Mouse (Mus musculus) heart, embryonic 13.5 days (tissue): ENCODE results near the gene 9230112D13Rik. TPM values are rescaled to one million over a fixed set of nuclear protein-coding genes. Genes with fewer than 3 reads are reported as not detected.
A peak's percentile ranks its signal among the peaks of the same experiment; 100 is the strongest.

Experiments used
- ATAC-seq: fragments of 200-750 bp; cut with Nextera tagmentation; 2 replicates; pipeline ENCODE4 v1.8.0; 2017; ENCODE audit warnings: moderate TSS enrichment; ENCODE audit not compliant: insufficient number of reproducible peaks, low FRiP score, low TSS enrichment; ENCODE audit errors: extremely low read depth
- H3K27ac ChIP-seq: fragments of 300-500 bp; sonication (generic); replicated peaks from 2 replicates; pipeline ENCODE4 v1.5.1; 2015; ENCODE audit warnings: moderate library complexity, mild to moderate bottlenecking, inconsistent platforms
- H3K27me3 ChIP-seq: fragments of 300-500 bp; sonication (generic); replicated peaks from 2 replicates; pipeline ENCODE4 v1.6.1; 2015; ENCODE audit warnings: mild to moderate bottlenecking, inconsistent platforms
- H3K36me3 ChIP-seq: fragments of 300-500 bp; sonication (generic); 2 replicates; pipeline ENCODE4 v1.6.1; 2015; ENCODE audit warnings: mild to moderate bottlenecking, inconsistent platforms
- H3K4me1 ChIP-seq: fragments of 300-500 bp; sonication (generic); 2 replicates; pipeline ENCODE4 v1.6.1; 2015; ENCODE audit warnings: inconsistent platforms
- H3K4me2 ChIP-seq: fragments of 300-500 bp; sonication (generic); 2 replicates; pipeline ENCODE4 v1.6.1; 2015; ENCODE audit warnings: inconsistent platforms, mild to moderate bottlenecking, moderate library complexity
- H3K4me3 ChIP-seq: fragments of 300-500 bp; sonication (generic); 2 replicates; pipeline ENCODE4 v1.5.1; 2015; ENCODE audit warnings: moderate library complexity, mild to moderate bottlenecking, inconsistent platforms
- H3K9ac ChIP-seq: fragments of 300-500 bp; sonication (generic); 2 replicates; pipeline ENCODE4 v1.6.1; 2015; ENCODE audit warnings: inconsistent platforms, mild to moderate bottlenecking, moderate library complexity
- H3K9me3 ChIP-seq: fragments of 300-500 bp; sonication (generic); 2 replicates; pipeline ENCODE4 v1.6.1; 2016; ENCODE audit warnings: inconsistent platforms
- WGBS: fragments of 180-500 bp; shearing (Covaris S2); methylation state at CpG from one replicate; pipeline ENCODE4 v1.1.7; 2015; ENCODE audit warnings: mixed read lengths; 5-methylcytosine and 5-hydroxymethylcytosine counted together
- polyA plus RNA-seq: library from polyadenylated mRNA; unstranded; fragments of >200 nt; fragmentation: Nextera tagmentation; extraction: Ambion mirVana; gene quantifications from 2 replicates; pipeline ENCODE4 v1.2.1, GENCODE M21; 2015

9230112D13Rik gene
- polyA plus RNA-seq, 1 experiment from 2014 or later, result not detected

- Histone ChIP-seq H3K4me3 (no peak overlapping the region), H3K27ac (no peak overlapping the region), H3K27me3 (peaks cover 6% of the 10 kb centered on the region; the same call in 1 of the 2 replicates), H3K9ac (no peak overlapping the region), H3K4me1 (peaks cover 37% of the 10 kb centered on the region), H3K9me3 (no peaks in the 10 kb centered on the region), H3K36me3 (no peaks in the 10 kb centered on the region), H3K4me2 (no peak overlapping the region)
- WGBS, result 54% methylated on average over 11 of the region's 11 CpGs
- ATAC-seq, result no peak
Observed at GRCm38 (mm10) chr14:34511901-34512300, 10.7 kb downstream of the 9230112D13Rik start.

GRCm38 (mm10) chr14:34508842-34509439 is 13.7 kb downstream of the 9230112D13Rik start:
- peaks cover 19% of the 10 kb centered on the region for H3K27me3 ChIP-seq
- no peaks in the 10 kb centered on the region for H3K36me3 ChIP-seq
- H3K9ac ChIP-seq, result peak overlapping the region; percentile 37; the same call in 1 of the 2 replicates
- peaks cover 54% of the 10 kb centered on the region for H3K4me1 ChIP-seq
- no peak for ATAC-seq
- 25% methylated on average over 7 of the region's 7 CpGs for WGBS
- H3K4me2 ChIP-seq, result peak overlapping the region; percentile 20; the same call in 1 of the 2 replicates
- H3K27ac ChIP-seq, result 0 out of 2 replicates have a peak overlapping the region, but pooled peaks have one; percentile 10
- H3K4me3 ChIP-seq, result no peak overlapping the region
- no peaks in the 10 kb centered on the region for H3K9me3 ChIP-seq

DNA sequence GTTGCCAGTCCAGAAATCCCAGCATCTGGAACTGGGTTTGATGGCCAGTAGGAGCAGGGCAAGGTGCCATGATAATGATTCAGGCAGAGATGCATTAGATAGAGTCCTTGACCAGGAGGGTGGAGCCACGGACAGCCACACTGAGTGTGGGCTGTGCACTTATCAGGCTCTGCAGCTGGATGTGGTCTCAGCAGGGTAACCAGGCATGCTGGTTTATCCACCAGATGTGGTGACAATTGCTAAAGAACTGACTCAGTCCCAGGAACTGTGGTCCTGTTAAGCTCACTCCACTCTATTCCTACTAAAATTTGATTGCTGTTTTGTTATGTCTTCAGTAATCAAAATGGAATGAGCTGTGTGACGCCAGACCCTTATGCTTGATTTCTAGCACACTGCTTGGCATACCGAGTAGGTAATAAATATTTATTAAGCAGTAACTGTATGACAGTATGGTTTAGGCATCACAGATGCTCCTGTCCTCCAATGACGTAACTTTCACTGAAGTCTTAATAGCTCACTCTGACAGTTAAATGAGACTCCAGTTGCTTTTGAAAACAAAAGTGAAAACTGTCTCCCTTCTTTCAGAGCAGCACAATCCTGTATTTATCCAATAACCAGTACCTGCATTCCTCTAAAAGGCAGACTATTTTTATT is 14.3 kb downstream of the 9230112D13Rik start:
- no peak overlapping the region for H3K4me3 ChIP-seq
- 55% methylated on average over 4 of the region's 4 CpGs for whole genome bisulfite sequencing
- H3K9ac ChIP-seq, result peak overlapping the region; percentile 47; the same call in 1 of the 2 replicates
- H3K4me2 ChIP-seq, result peak overlapping the region; percentile 20; the same call in 1 of the 2 replicates
- ATAC-seq, result no peak
- no peaks in the 10 kb centered on the region for H3K36me3 ChIP-seq
- H3K9me3 ChIP-seq, result no peaks in the 10 kb centered on the region
- peaks cover 60% of the 10 kb centered on the region for H3K4me1 ChIP-seq
- 0 out of 2 replicates have a peak overlapping the region, but pooled peaks have one; percentile 10 for H3K27ac ChIP-seq
- peaks cover 17% of the 10 kb centered on the region for H3K27me3 ChIP-seq

- ATAC-seq, result no peak
- Histone ChIP-seq H3K4me3 (no peak overlapping the region), H3K9me3 (no peaks in the 10 kb centered on the region), H3K36me3 (no peaks in the 10 kb centered on the region), H3K4me1 (peaks cover 59% of the 10 kb centered on the region), H3K9ac (0 out of 2 replicates have a peak overlapping the region, but pooled peaks have one; percentile 0), H3K27ac (peak overlapping the region; percentile 53), H3K4me2 (no peak overlapping the region), H3K27me3 (peaks cover 13% of the 10 kb centered on the region)
- WGBS, result 31% methylated on average over 7 of the region's 7 CpGs
Observed at GRCm38 (mm10) chr14:34505309-34505708, 17.3 kb downstream of the 9230112D13Rik start.

DNA sequence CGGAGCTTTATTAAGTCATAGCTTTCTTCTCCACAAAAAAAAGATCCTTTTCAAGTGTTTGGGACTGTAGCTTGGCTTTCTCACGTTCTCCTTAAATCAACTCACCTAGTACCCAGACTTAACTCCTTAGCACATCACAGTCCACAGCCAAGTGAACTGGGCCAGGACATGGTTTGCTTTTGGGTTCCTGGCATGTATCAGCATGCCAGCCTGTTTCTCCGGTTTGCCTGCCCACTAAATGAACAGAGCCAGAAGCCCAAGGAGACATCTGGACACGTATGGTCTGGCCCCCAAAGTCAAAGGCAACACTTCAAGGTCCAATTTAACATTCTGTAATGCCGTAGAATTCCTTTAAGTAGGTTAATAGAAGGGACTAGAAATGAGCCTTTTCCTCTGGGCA is 18.2 kb downstream of the 9230112D13Rik start:
- ATAC-seq, result no peak
- 87% methylated on average over 5 of the region's 5 CpGs for WGBS
- no peaks in the 10 kb centered on the region for H3K9me3 ChIP-seq
- H3K4me1 ChIP-seq, result peaks cover 66% of the 10 kb centered on the region
- H3K36me3 ChIP-seq, result no peaks in the 10 kb centered on the region
- no peak overlapping the region for H3K4me2 ChIP-seq
- H3K27me3 ChIP-seq, result peaks cover 13% of the 10 kb centered on the region
- no peak overlapping the region for H3K4me3 ChIP-seq
- no peak overlapping the region for H3K9ac ChIP-seq
- H3K27ac ChIP-seq, result no peak overlapping the region; the same call in 1 of the 2 replicates

DNA sequence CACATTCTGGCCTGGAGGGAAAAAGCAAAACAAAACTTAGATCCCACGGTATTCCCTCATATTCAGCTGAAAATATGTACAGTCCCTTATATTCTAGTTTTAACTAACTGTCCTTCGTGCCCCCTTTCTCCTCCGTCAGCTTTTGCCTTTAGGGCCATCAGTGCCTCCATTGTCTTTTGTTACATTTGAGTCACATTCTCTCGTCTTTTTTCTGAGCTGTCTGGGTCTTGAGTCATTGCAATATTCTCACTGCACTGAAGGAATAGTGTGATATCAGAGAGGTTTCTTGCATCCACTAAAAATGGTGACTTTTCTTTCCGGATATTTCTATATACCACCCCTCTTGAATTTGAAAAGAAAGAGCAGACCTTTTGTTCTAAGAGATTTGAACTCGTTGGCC is 18.8 kb downstream of the 9230112D13Rik start:
- Histone ChIP-seq H3K27me3 (peaks cover 13% of the 10 kb centered on the region), H3K27ac (peak overlapping the region; percentile 99), H3K36me3 (no peaks in the 10 kb centered on the region), H3K4me3 (peak overlapping the region; percentile 74; the same call in 1 of the 2 replicates), H3K4me2 (peak overlapping the region; percentile 78), H3K9ac (no peak overlapping the region; the same call in 1 of the 2 replicates), H3K4me1 (peaks cover 66% of the 10 kb centered on the region), H3K9me3 (no peaks in the 10 kb centered on the region)
- WGBS, result 68% methylated on average over 6 of the region's 6 CpGs
- ATAC-seq, result no peak

DNA sequence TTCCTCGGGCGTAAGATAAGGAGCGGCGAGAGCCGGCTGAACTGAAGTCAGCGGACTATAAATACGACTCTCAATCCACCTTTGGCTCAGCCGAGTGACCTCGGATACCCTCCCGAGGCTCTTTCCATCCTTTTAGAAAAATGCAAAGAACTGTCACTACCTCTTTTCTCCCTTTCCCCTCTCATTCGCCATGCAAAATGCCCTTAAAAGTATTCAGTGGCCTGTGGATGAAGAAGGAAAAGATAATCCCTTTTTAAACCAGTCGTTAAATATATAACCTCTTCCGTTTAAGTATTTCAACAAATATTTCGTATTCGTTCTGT is 19.3 kb downstream of the 9230112D13Rik start, which contains the start of gene Bmpr1a:
Bmpr1a (minus strand) TSS at position 17 of the 323 bp plus-strand sequence.
- H3K4me1 ChIP-seq, result peaks cover 66% of the 10 kb centered on the region
- ATAC-seq, result peak; percentile 59; the same call in 1 of the 2 replicates
- 10% methylated on average over 15 of the region's 15 CpGs for WGBS
- H3K27me3 ChIP-seq, result peaks cover 13% of the 10 kb centered on the region
- peak within 1 kb of the TSS; percentile 78 for H3K4me2 ChIP-seq
- peak within 1 kb of the TSS; percentile 74 for H3K4me3 ChIP-seq
- peak within 1 kb of the TSS; percentile 99 for H3K27ac ChIP-seq
- peak within 1 kb of the TSS; percentile 96 for H3K9ac ChIP-seq
- H3K36me3 ChIP-seq, result no peaks in the 10 kb centered on the region
- H3K9me3 ChIP-seq, result no peaks in the 10 kb centered on the region

- Histone ChIP-seq H3K9me3 (no peaks in the 10 kb centered on the region), H3K27me3 (peaks cover 13% of the 10 kb centered on the region), H3K27ac (peak overlapping the region; percentile 99), H3K4me1 (peaks cover 67% of the 10 kb centered on the region), H3K36me3 (no peaks in the 10 kb centered on the region), H3K4me2 (peak overlapping the region; percentile 78), H3K4me3 (peak overlapping the region; percentile 74), H3K9ac (peak overlapping the region; percentile 96)
- under 1% methylated on average over 86 of the region's 115 CpGs for WGBS
- ATAC-seq, result peak; percentile 75
Observed at GRCm38 (mm10) chr14:34502475-34503324, 19.9 kb downstream of the 9230112D13Rik start.

- Histone ChIP-seq H3K27me3 (peaks cover 13% of the 10 kb centered on the region), H3K4me3 (peak overlapping the region; percentile 74), H3K27ac (peak overlapping the region; percentile 99), H3K9me3 (no peaks in the 10 kb centered on the region), H3K9ac (peak overlapping the region; percentile 96), H3K4me1 (peaks cover 74% of the 10 kb centered on the region), H3K4me2 (peak overlapping the region; percentile 78), H3K36me3 (no peaks in the 10 kb centered on the region)
- ATAC-seq, result peak; percentile 4; the same call in 1 of the 2 replicates
- WGBS, result under 1% methylated on average over 73 of the region's 77 CpGs
Observed at GRCm38 (mm10) chr14:34501804-34502474, 20.7 kb downstream of the 9230112D13Rik start.

GRCm38 (mm10) chr14:34501447-34501803 is 21.2 kb downstream of the 9230112D13Rik start:
- Histone ChIP-seq H3K36me3 (no peaks in the 10 kb centered on the region), H3K27me3 (peaks cover 10% of the 10 kb centered on the region), H3K27ac (peak overlapping the region; percentile 99), H3K9ac (peak overlapping the region; percentile 96), H3K4me3 (peak overlapping the region; percentile 74), H3K4me1 (peaks cover 77% of the 10 kb centered on the region), H3K4me2 (peak overlapping the region; percentile 78), H3K9me3 (no peaks in the 10 kb centered on the region)
- WGBS, result under 1% methylated on average over 16 of the region's 16 CpGs
- ATAC-seq, result no peak
